Mouse (Mus musculus) MEL (cell line): ENCODE results near the gene Usp54.

Experiments used
- CTCF ChIP-seq, 3 experiments: IDR thresholded peaks in 2 of 3; conservative IDR thresholded peaks in 1 of 3; 2 replicates each; pipeline ENCODE4 v1.5.1; 2011 to 2012; ENCODE audit warnings: low read length in 3 of 3, low read depth in 2 of 3, mild to moderate bottlenecking in 2 of 3, improper control_type of control experiment in 1 of 3, inconsistent platforms in 1 of 3, mixed read lengths in 1 of 3, moderate library complexity in 1 of 3; ENCODE audit not compliant: control insufficient read depth in 1 of 3, insufficient read depth in 1 of 3, poor library complexity in 1 of 3, severe bottlenecking in 1 of 3
- EP300 ChIP-seq, 2 experiments: IDR thresholded peaks; 2 replicates each; pipeline ENCODE4 v1.6.1; 2011; ENCODE audit warnings: improper control_type of control experiment in 2 of 2, low read length in 2 of 2, low read depth in 1 of 2, mild to moderate bottlenecking in 1 of 2
- GATA1 ChIP-seq: IDR thresholded peaks from 2 replicates; pipeline ENCODE4 v1.6.1; 2011; ENCODE audit warnings: low read depth, low read length, improper control_type of control experiment
- HCFC1 ChIP-seq: IDR thresholded peaks from 2 replicates; pipeline ENCODE4 v1.6.1; 2012; ENCODE audit warnings: low read depth, mild to moderate bottlenecking, inconsistent platforms, low read length, improper control_type of control experiment, moderate library complexity
- JUND ChIP-seq: IDR thresholded peaks from 2 replicates; pipeline ENCODE4 v1.6.1; 2011; ENCODE audit warnings: low read depth, mild to moderate bottlenecking, improper control_type of control experiment, low read length
- MAX ChIP-seq: IDR thresholded peaks from 2 replicates; pipeline ENCODE4 v1.6.1; 2011; ENCODE audit warnings: low read length, improper control_type of control experiment
- MAZ ChIP-seq: IDR thresholded peaks from 2 replicates; pipeline ENCODE4 v1.6.1; 2012; ENCODE audit warnings: low read depth, mild to moderate bottlenecking, inconsistent platforms, low read length, improper control_type of control experiment
- MEF2A ChIP-seq: IDR thresholded peaks from 2 replicates; pipeline ENCODE4 v1.6.1; 2014; ENCODE audit warnings: low read depth, mild to moderate bottlenecking, inconsistent platforms, low read length, improper control_type of control experiment; ENCODE audit not compliant: poor library complexity, insufficient replicate concordance, severe bottlenecking; ENCODE audit errors: extremely low read depth
- POLR2A ChIP-seq, 2 experiments: IDR thresholded peaks; 2 replicates each; pipeline ENCODE4 v1.6.1; 2011 to 2012; ENCODE audit warnings: low read length in 2 of 2, mild to moderate bottlenecking in 2 of 2, control low read depth in 1 of 2, improper control_type of control experiment in 1 of 2, low read depth in 1 of 2, moderate library complexity in 1 of 2; ENCODE audit not compliant: control insufficient read depth in 1 of 2, insufficient read depth in 1 of 2, poor library complexity in 1 of 2
- TCF12 ChIP-seq: IDR thresholded peaks from 2 replicates; pipeline ENCODE4 v1.6.1; 2014; ENCODE audit warnings: low read depth, mild to moderate bottlenecking, inconsistent platforms, low read length, improper control_type of control experiment, moderate library complexity
- USF1 ChIP-seq: IDR thresholded peaks from 2 replicates; pipeline ENCODE4 v1.6.1; 2014; ENCODE audit warnings: low read depth, mild to moderate bottlenecking, inconsistent platforms, low read length, improper control_type of control experiment, moderate library complexity
- USF2 ChIP-seq, 2 experiments: IDR thresholded peaks; 2 replicates each; pipeline ENCODE4 v1.6.1; 2011 to 2012; ENCODE audit warnings: improper control_type of control experiment in 2 of 2, low read length in 2 of 2, borderline replicate concordance in 1 of 2, inconsistent platforms in 1 of 2, low read depth in 1 of 2, mild to moderate bottlenecking in 1 of 2; ENCODE audit not compliant: insufficient read depth in 1 of 2
- ZMIZ1 ChIP-seq: IDR thresholded peaks from 2 replicates; pipeline ENCODE4 v1.6.1; 2012; ENCODE audit warnings: low read depth, mild to moderate bottlenecking, inconsistent platforms, low read length, improper control_type of control experiment, moderate library complexity
- ZNF384 ChIP-seq: IDR thresholded peaks from 2 replicates; pipeline ENCODE4 v1.6.1; 2012; ENCODE audit warnings: low read depth, mild to moderate bottlenecking, inconsistent platforms, low read length, improper control_type of control experiment

DNA sequence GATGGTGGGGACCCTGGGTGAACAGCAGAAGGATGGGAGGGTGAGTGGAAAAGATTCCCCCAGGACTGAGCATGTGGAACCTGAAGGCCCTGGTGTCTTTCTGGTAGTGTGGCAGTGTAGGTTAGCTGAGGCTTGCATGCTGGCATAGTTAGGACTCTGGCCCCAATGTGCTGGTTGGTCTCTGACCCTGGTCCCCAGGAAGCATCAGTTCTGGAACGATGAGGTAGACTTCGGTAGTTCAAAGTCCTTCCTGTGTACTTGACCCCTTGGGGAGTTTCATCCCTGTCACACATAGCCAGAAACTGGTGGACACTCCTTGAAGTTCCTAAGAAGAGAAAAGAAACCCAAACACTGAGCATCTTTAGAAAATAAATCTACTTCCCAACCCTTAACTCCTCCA is 90.7 kb downstream of the Usp54 start:
- TF ChIP-seq EP300 (IDR thresholded peaks at IDR 0.05; ENCODE audit: low read depth in 1 of 2, low read length in 2 of 2) (no peak), POLR2A (IDR thresholded peaks at IDR 0.05; ENCODE audit: control insufficient read depth in 1 of 2, insufficient read depth in 1 of 2, low read depth in 1 of 2, low read length in 2 of 2, poor library complexity in 1 of 2) (no peak), CTCF (IDR thresholded peaks at IDR 0.05 in 2 of 3, conservative IDR thresholded peaks at IDR 0.05 in 1 of 3; ENCODE audit: control insufficient read depth in 1 of 3, insufficient read depth in 1 of 3, low read depth in 2 of 3, low read length in 3 of 3, poor library complexity in 1 of 3, severe bottlenecking in 1 of 3) (no peak), MAZ (no peak), GATA1 (no peak), MAX (no peak), TCF12 (no peak), ZMIZ1 (no peak), HCFC1 (no peak), USF1 (no peak), USF2 (IDR thresholded peaks at IDR 0.05; ENCODE audit: borderline replicate concordance in 1 of 2, insufficient read depth in 1 of 2, low read depth in 1 of 2, low read length in 2 of 2) (no peak), ZNF384 (no peak), MEF2A (no peak), JUND (no peak)
